Mouse (Mus musculus): ENCODE data around the gene Tdp1. TPM values are rescaled to one million over a fixed set of nuclear protein-coding genes. Genes with fewer than 3 reads are reported as not detected.

The Tdp1 gene
- total RNA-seq, 2 experiments from 2014 or later = 25.8 to 31.7 TPM

- DNase-seq (ENCODE audit: low spot score in 2 of 2) = no peak
Observed at GRCm38 (mm10) chr12:99897846-99898245, 13.5 kb downstream of the Tdp1 start.

GRCm38 (mm10) chr12:99898248-99898870, 14.0 kb downstream of the Tdp1 start:
- no peak for DNase-seq (ENCODE audit: low spot score in 2 of 2)

- DNase-seq (ENCODE audit: low spot score in 2 of 2) = no peak
Observed at GRCm38 (mm10) chr12:99899991-99900390, 15.7 kb downstream of the Tdp1 start.

- no peak for DNase-seq (ENCODE audit: low spot score in 2 of 2)
Observed at GRCm38 (mm10) chr12:99901973-99902866, 17.9 kb downstream of the Tdp1 start.

GRCm38 (mm10) chr12:99902867-99903370, 18.6 kb downstream of the Tdp1 start:
- no peak for DNase-seq (ENCODE audit: low spot score in 2 of 2)

- DNase-seq (ENCODE audit: low spot score in 2 of 2) = no peak
Observed at GRCm38 (mm10) chr12:99904537-99904936, 20.2 kb downstream of the Tdp1 start.

GRCm38 (mm10) chr12:99911466-99911865, 27.1 kb downstream of the Tdp1 start:
- no peak for DNase-seq (ENCODE audit: low spot score in 2 of 2)

- DNase-seq (ENCODE audit: low spot score in 2 of 2) = peak in 1 of 2 experiments; percentile 33
Observed at GRCm38 (mm10) chr12:99917800-99918427, 33.6 kb downstream of the Tdp1 start.

GRCm38 (mm10) chr12:99919636-99920035, 35.3 kb downstream of the Tdp1 start:
- DNase-seq (ENCODE audit: low spot score in 2 of 2) = peak in 1 of 2 experiments; percentile 33

GRCm38 (mm10) chr12:99921045-99921444, 36.7 kb downstream of the Tdp1 start:
- no peak for DNase-seq (ENCODE audit: low spot score in 2 of 2)

- peak; percentile 33 to 72 for DNase-seq (ENCODE audit: low spot score in 2 of 2)
Observed at GRCm38 (mm10) chr12:99923131-99923606, 38.9 kb downstream of the Tdp1 start.

- DNase-seq (ENCODE audit: low spot score in 2 of 2) = no peak
Observed at GRCm38 (mm10) chr12:99923703-99924102, 39.4 kb downstream of the Tdp1 start.

GRCm38 (mm10) chr12:99928311-99928710, 44.0 kb downstream of the Tdp1 start:
- DNase-seq (ENCODE audit: low spot score in 2 of 2) = peak in 1 of 2 experiments; percentile 44

GRCm38 (mm10) chr12:99929160-99929559, 44.8 kb downstream of the Tdp1 start:
- DNase-seq (ENCODE audit: low spot score in 2 of 2) = peak in 1 of 2 experiments; percentile 30

GRCm38 (mm10) chr12:99932245-99932644, 47.9 kb downstream of the Tdp1 start:
- no peak for DNase-seq (ENCODE audit: low spot score in 2 of 2)

GRCm38 (mm10) chr12:99933630-99934029, 49.3 kb downstream of the Tdp1 start:
- no peak for DNase-seq (ENCODE audit: low spot score in 2 of 2)

GRCm38 (mm10) chr12:99935403-99935802, 51.1 kb downstream of the Tdp1 start:
- DNase-seq (ENCODE audit: low spot score in 2 of 2) = peak in 1 of 2 experiments; percentile 63

GRCm38 (mm10) chr12:99938476-99938875, 54.2 kb downstream of the Tdp1 start:
- DNase-seq (ENCODE audit: low spot score in 2 of 2) = no peak

GRCm38 (mm10) chr12:99939179-99939578, 54.9 kb downstream of the Tdp1 start:
- DNase-seq (ENCODE audit: low spot score in 2 of 2) = no peak

- DNase-seq (ENCODE audit: low spot score in 2 of 2) = no peak
Observed at GRCm38 (mm10) chr12:99940704-99941103, 56.4 kb downstream of the Tdp1 start.

- DNase-seq (ENCODE audit: low spot score in 2 of 2) = no peak
Observed at GRCm38 (mm10) chr12:99942441-99942840, 58.1 kb downstream of the Tdp1 start.
